Mouse (Mus musculus) stomach, embryonic 16.5 days (tissue): ENCODE data around the gene Gng3. TPM values are rescaled to one million over a fixed set of nuclear protein-coding genes. Genes with fewer than 3 reads are reported as not detected.

Experiments used
- ATAC-seq: fragments of 200-750 bp; cut with Nextera tagmentation; 2 replicates; pipeline ENCODE4 v1.8.0; 2017; ENCODE audit warnings: moderate number of reproducible peaks, moderate TSS enrichment; ENCODE audit not compliant: insufficient read depth, low FRiP score
- H3K27ac ChIP-seq: fragments of 300-500 bp; sonication (generic); 2 replicates; pipeline ENCODE4 v1.5.1; 2014; ENCODE audit warnings: low read length
- H3K27me3 ChIP-seq: fragments of 300-500 bp; sonication (generic); 2 replicates; pipeline ENCODE4 v1.6.1; 2014; ENCODE audit warnings: low read length, control low read depth, mixed read lengths; ENCODE audit not compliant: control insufficient read depth, insufficient read depth
- H3K36me3 ChIP-seq: fragments of 300-500 bp; sonication (generic); 2 replicates; pipeline ENCODE4 v1.6.1; 2014; ENCODE audit warnings: low read length; ENCODE audit not compliant: control insufficient read depth, insufficient read depth
- H3K4me1 ChIP-seq: fragments of 300-500 bp; sonication (generic); 2 replicates; pipeline ENCODE4 v1.6.1; 2014; ENCODE audit warnings: low read length, control low read depth, mixed read lengths; ENCODE audit not compliant: control insufficient read depth, insufficient read depth
- H3K4me2 ChIP-seq: fragments of 300-500 bp; sonication (generic); 2 replicates; pipeline ENCODE4 v1.6.1; 2014; ENCODE audit warnings: low read depth, low read length, mixed read lengths
- H3K4me3 ChIP-seq: fragments of 300-500 bp; sonication (generic); replicated peaks from 2 replicates; pipeline ENCODE4 v1.5.1; 2014; ENCODE audit warnings: mild to moderate bottlenecking, low read length
- H3K9ac ChIP-seq: fragments of 300-500 bp; sonication (generic); 2 replicates; pipeline ENCODE4 v1.6.1; 2014; ENCODE audit warnings: low read length
- H3K9me3 ChIP-seq: fragments of 300-500 bp; sonication (generic); replicated peaks from 2 replicates; pipeline ENCODE4 v1.6.1; 2016; ENCODE audit warnings: low read length, control low read depth; ENCODE audit not compliant: control insufficient read depth
- WGBS: fragments of 180-500 bp; shearing (Covaris S2); extraction: QIAGEN DNeasy Blood & Tissue Kit; methylation state at CpG from one replicate; pipeline ENCODE4 v1.1.7; 2014; 5-methylcytosine and 5-hydroxymethylcytosine counted together
- polyA plus RNA-seq: library from polyadenylated mRNA; unstranded; fragments of >200 nt; fragmentation: Nextera tagmentation; extraction: Ambion mirVana; gene quantifications from 2 replicates; pipeline ENCODE4 v1.2.1, GENCODE M21; 2015

The Gng3 gene
- polyA plus RNA-seq, 1 experiment from 2014 or later = 10.4 TPM

DNA sequence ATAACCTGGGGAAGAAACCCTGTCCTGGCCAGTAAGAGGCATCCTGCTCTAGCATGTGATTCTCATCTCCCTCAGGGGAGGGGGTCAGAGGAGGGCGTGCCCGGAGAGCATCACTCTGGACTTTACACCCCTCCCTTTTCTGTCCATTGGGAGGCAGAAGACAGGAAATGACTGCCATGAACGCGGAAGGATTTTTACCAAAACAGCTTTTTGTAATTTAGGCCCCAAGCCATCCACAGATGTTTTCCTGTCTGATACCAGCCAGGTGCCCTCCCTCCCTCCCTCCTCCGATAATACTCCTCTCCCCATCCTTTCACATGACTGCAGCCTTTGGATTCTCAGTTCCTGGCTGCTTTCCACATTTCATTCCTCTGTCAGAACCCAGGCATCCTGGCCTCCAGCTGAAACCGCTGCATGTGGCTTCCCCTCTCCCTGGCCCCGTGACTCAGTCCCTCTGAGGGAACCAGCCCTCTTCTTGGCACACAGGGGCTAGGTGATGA, 11.5 kb upstream of the Gng3 start, which contains the start of gene Lrrn4cl:
Gene Lrrn4cl, plus strand, starts transcription at position 367 of the 500 bp plus-strand sequence.
- peak; percentile 76 for ATAC-seq
- peak within 1 kb of the TSS; percentile 36 for H3K27ac ChIP-seq
- peak within 1 kb of the TSS; percentile 2; the same call in 1 of the 2 replicates for H3K4me3 ChIP-seq
- H3K4me2 ChIP-seq = peak within 1 kb of the TSS; percentile 42
- H3K9me3 ChIP-seq = no peaks in the 10 kb centered on the region
- 0 out of 2 replicates have a peak, but pooled peaks cover 6% of the 10 kb centered on the region for H3K36me3 ChIP-seq
- H3K4me1 ChIP-seq = no peaks in the 10 kb centered on the region
- peak within 1 kb of the TSS; percentile 61 for H3K9ac ChIP-seq
- no peaks in the 10 kb centered on the region for H3K27me3 ChIP-seq
- WGBS = 22% methylated on average over 7 of the region's 7 CpGs

DNA sequence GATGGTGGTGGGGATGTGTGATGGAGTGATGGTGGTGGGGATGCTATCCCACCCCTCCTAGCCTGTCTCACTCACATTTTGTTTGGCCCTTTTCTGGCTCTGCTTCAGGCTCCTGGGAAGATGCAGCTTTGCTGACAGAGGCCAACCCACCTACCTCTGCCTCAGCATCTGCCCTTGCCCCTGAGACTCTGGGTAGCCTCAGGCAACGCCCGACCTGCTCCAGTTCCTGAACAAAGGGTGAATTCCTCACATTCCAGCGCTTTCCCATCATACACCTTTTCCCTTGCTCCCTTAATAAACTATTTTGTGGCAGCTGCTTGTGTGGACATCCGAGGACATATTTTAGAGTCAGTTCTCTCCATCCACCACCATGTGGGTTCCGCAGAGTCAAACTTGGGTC, 9.4 kb upstream of the Gng3 start:
- Histone ChIP-seq H3K4me2 (no peak overlapping the region), H3K36me3 (0 out of 2 replicates have a peak, but pooled peaks cover 6% of the 10 kb centered on the region), H3K9ac (no peak overlapping the region), H3K27ac (no peak overlapping the region), H3K4me3 (no peak overlapping the region), H3K4me1 (no peaks in the 10 kb centered on the region), H3K9me3 (no peaks in the 10 kb centered on the region), H3K27me3 (no peaks in the 10 kb centered on the region)
- 68% methylated on average over 5 of the region's 5 CpGs for WGBS
- no peak for ATAC-seq

DNA sequence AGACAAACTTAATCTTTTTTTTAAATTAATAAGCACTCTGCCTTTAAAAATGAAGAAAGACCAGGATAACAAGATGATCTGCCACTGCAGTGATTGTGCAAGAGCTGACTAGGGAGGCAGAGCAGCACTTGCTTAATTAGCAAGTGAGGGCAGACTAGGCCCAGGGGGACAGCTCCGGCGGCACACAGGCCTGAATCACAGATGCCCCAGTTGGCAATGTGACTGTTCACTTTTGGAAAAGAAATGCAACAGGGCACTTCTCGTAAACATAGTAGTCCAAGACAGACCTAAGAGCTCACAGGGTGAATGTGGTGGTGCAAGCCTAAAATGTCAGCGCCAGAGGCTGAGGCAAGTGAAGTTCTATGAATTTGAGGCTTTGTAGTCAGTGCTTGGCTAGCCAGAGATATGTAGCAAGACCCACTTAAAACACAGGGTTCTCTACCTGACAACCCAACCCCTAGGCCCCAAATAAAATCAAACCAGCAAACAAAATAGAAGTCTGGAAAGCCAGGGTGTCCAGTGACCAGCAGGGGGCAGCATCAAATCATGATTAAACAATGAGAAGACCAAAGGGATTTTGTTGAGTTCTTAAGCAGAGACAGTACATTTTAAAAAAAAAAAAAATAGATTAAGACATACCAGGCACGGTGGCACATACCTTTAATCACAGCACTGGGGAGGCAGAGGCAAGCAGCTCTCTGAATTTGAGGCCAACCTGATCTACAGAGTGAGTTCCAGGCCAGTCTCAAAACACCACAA, 5.6 kb upstream of the Gng3 start:
- H3K4me2 ChIP-seq = no peak overlapping the region
- no peak for ATAC-seq
- H3K4me3 ChIP-seq = no peak overlapping the region
- H3K4me1 ChIP-seq = peaks cover 5% of the 10 kb centered on the region; the same call in 1 of the 2 replicates
- 0 out of 2 replicates have a peak, but pooled peaks cover 6% of the 10 kb centered on the region for H3K36me3 ChIP-seq
- no peak overlapping the region for H3K9ac ChIP-seq
- no peak overlapping the region for H3K27ac ChIP-seq
- 57% methylated on average over 5 of the region's 5 CpGs for WGBS
- H3K9me3 ChIP-seq = no peaks in the 10 kb centered on the region
- no peaks in the 10 kb centered on the region for H3K27me3 ChIP-seq

DNA sequence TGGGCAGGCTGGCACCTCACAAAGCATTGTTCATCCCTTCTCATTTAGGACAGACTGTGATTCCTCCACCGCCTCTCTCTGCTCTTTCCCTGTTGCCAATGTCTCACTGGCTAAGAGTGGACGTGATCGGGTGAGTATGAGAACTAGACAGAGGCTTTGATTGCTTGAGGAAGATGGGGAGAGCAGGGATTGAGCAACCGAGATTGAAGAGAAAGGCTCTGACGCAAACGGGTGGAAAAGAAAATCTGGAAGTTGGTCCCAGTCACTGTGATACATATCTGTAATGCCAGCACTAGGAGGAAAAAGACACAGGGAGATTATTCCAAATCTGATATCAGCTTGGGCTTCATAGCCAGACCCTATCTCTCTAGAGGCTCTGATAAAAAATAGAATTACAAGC, 4.0 kb upstream of the Gng3 start:
- H3K27me3 ChIP-seq = no peaks in the 10 kb centered on the region
- peaks cover 16% of the 10 kb centered on the region for H3K4me1 ChIP-seq
- WGBS = 88% methylated on average over 6 of the region's 6 CpGs
- H3K4me2 ChIP-seq = no peak overlapping the region
- no peak overlapping the region for H3K4me3 ChIP-seq
- no peak overlapping the region for H3K9ac ChIP-seq
- no peaks in the 10 kb centered on the region for H3K9me3 ChIP-seq
- ATAC-seq = no peak
- H3K27ac ChIP-seq = no peak overlapping the region
- 0 out of 2 replicates have a peak, but pooled peaks cover 6% of the 10 kb centered on the region for H3K36me3 ChIP-seq

DNA sequence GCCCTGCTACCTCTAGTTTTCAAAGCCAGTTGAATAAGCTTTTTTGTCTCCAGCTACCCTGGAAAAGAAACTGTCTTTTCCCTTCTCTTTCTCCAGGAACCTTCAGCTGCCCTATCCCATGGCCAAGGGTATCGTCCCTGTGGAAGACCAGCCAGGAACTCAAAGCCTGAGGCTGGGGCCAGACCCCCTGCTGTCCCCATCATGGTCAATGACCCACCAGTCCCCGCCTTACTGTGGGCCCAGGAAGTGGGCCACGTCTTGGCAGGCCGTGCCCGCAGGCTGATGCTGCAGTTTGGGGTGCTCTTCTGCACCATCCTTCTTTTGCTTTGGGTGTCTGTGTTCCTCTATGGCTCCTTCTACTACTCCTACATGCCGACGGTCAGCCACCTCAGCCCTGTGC, 2.0 kb upstream of the Gng3 start:
- no peaks in the 10 kb centered on the region for H3K27me3 ChIP-seq
- H3K4me3 ChIP-seq = peak overlapping the region; percentile 59
- WGBS = 91% methylated on average over 7 of the region's 7 CpGs
- H3K4me1 ChIP-seq = peaks cover 16% of the 10 kb centered on the region
- no peaks in the 10 kb centered on the region for H3K9me3 ChIP-seq
- no peak overlapping the region for H3K27ac ChIP-seq
- ATAC-seq = no peak
- H3K36me3 ChIP-seq = no peaks in the 10 kb centered on the region
- peak overlapping the region; percentile 79 for H3K9ac ChIP-seq
- peak overlapping the region; percentile 68 for H3K4me2 ChIP-seq

DNA sequence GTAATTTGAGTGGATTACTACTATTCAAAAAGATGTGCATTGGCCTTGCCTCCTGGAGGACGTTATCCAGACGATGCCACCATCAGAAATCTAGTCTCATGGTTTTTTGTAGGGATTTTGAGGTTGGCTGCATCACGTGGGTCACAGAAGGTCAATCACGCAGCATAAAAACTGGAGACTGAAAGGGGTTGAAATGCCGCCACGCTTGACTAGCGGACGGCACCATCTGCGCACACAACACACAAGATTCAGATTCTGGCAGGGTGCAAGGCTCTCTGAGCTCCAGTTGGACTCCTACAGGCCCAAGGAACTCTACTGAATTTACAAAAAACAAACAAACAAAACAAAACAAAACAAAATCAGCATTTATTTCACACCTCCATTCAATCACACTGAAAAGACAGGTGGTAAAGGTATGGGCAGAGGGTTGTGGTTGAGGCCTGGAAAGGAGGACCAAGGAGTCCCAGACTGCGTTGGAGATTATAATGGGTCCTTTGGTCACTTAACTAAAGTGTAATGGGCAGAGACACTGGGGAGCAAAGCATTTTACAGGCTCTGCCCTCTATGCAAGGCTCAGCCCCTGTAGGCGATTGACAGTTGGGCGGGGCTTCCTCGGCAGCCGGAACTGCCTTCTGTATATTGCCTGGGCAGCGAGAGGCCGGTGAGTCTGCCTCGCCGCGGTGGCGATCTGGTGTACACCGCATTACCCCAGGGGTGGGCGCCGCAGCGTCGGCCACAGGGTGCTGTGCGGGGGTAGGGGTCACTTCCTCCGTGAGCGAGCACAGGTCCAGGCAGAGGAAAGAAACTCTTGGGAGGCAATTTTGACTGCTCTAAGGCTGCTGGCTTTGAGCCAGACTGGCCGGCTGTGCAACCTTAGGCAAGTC, 1.2 kb upstream of the Gng3 start:
- Histone ChIP-seq H3K27me3 (no peaks in the 10 kb centered on the region), H3K9ac (peak overlapping the region; percentile 79), H3K4me1 (peaks cover 16% of the 10 kb centered on the region), H3K4me3 (peak overlapping the region; percentile 59), H3K27ac (no peak overlapping the region), H3K4me2 (peak overlapping the region; percentile 68), H3K9me3 (no peaks in the 10 kb centered on the region), H3K36me3 (no peaks in the 10 kb centered on the region)
- peak; percentile 79 for ATAC-seq
- 24% methylated on average over 29 of the region's 29 CpGs for WGBS

DNA sequence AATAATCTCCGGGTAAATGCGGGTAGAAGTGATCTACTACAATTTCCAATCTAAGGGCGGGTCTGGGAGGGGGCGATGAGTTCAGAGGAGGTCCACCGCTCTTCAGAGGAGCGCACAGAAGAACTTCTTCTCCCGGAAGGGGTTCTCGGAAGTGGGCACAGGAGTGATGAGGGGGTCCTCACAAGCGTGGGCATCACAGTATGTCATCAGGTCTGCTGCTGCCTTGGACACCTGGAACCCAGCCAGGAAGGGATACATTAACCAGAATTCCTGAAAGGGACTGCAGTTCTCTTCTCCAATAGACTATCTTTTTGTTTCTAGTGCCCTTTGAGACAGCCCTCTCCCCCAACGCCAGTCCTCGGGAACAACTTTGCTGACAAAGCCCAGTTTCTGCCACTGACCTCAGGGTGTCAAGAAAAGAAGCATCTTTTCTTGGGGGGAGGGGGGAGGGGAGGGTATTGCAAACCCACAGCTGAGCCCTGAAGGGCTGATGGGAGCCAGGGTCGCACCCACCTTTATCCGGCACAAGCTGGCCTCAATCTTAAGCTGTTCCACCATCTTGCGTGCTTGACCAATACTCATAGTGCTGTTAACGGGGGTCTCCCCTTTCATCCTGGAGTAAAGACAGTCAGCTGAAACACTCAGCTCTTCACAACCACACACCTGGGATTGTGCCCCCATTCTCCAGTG, 808 bp downstream of the Gng3 start:
- Histone ChIP-seq H3K4me1 (peaks cover 16% of the 10 kb centered on the region), H3K27ac (peak overlapping the region; percentile 97), H3K36me3 (peaks cover 7% of the 10 kb centered on the region; the same call in 1 of the 2 replicates), H3K4me2 (peak overlapping the region; percentile 96), H3K27me3 (no peaks in the 10 kb centered on the region), H3K9me3 (no peaks in the 10 kb centered on the region), H3K4me3 (peak overlapping the region; percentile 66), H3K9ac (peak overlapping the region; percentile 91)
- ATAC-seq = no peak
- 16% methylated on average over 15 of the region's 15 CpGs for WGBS

DNA sequence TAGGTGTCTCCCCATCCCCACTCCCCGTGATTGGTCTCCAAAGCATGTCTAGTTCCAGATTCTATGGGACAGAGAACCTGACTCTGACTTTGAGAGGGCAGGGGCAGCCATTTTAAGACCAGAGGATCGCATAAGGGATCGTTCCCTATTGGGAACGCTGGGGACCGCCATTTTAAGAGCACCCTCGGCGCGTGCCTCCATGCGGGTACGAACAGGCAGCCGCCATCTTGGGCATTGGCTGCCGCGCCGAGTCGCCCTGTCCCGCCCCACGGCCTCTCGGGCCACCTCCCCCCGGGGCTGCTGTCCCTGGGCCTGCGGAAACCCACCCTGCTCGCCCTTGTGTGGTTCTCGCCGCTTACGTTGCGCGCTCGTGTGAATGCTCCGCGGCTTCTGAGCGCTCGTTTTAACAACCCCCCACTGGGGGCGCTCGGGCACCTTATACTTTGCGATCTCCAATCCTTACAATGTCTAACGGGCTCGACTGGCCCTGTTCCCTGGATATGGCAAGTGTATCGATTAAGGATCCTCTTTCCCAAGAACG, 1.7 kb downstream of the Gng3 start, which contains the start of gene Bscl2:
Gene Bscl2, plus strand, starts transcription at position 217 of the 541 bp plus-strand sequence.
- H3K9ac ChIP-seq = peak within 1 kb of the TSS; percentile 91

More for the DNA sequence above, 1.7 kb downstream of the Gng3 start, which contains the start of gene Bscl2:
- peaks cover 7% of the 10 kb centered on the region; the same call in 1 of the 2 replicates for H3K36me3 ChIP-seq
- under 1% methylated on average over 38 of the region's 38 CpGs for WGBS
- H3K4me2 ChIP-seq = peak within 1 kb of the TSS; percentile 96
- no peaks in the 10 kb centered on the region for H3K27me3 ChIP-seq
- ATAC-seq = peak; percentile 68; the same call in 1 of the 2 replicates
- peak within 1 kb of the TSS; percentile 66 for H3K4me3 ChIP-seq
- peaks cover 16% of the 10 kb centered on the region for H3K4me1 ChIP-seq
- peak within 1 kb of the TSS; percentile 97 for H3K27ac ChIP-seq
- H3K9me3 ChIP-seq = no peaks in the 10 kb centered on the region
